Mouse (Mus musculus): ENCODE measurements at regions not wholly inside any gene's neighbourhood (a gene's known extent, or its start where the extent isn't known, plus 50 kb on each side); places are given as distances from the start of the nearest gene placed in this dataset.

DNA sequence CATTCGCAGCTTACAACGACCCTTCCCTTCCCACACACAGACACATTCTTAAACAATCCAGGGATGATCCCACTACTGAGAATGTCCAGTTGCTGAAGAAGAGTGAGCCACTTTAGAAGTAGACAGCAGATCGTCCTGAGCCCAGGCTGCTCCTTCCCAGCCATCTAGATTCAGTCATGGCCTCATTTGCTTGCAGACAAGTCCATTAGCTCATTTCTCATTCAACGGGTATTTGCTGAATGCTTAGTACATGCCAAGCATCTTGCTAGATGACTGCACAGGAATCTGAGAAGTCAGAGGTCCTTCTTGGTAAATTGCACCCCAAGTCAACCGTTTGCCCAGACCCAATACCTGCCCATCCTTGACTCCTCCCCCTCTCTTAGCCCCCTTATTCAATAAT lies 57.8 kb downstream of the Ier5 start:
- no peak for DNase-seq (ENCODE audit: extremely low spot score in 1 of 2, low spot score in 1 of 2)

DNA sequence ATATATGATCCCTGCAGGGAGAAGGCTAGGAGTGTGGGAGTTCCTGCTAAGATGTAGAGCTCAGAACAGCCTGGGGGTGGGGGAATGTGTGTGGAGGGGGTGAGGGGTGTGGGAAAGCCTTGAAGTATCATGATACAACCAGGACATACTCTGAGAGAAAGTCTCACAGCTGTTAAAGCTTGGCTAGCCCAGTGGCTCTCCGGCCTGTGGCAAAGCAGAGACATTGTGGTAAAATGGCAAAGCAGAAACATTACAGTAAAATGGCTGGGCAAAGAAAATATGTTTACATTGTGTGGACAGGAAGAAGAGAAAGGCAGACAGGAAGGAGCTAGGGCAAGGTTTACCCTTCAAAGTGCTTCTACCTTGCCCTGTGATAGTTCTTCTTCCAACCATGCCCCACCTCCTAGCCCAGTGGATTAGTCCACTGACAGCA lies 58.5 kb downstream of the Ier5 start:
- DNase-seq (ENCODE audit: extremely low spot score in 1 of 2, low spot score in 1 of 2), result no peak

DNA sequence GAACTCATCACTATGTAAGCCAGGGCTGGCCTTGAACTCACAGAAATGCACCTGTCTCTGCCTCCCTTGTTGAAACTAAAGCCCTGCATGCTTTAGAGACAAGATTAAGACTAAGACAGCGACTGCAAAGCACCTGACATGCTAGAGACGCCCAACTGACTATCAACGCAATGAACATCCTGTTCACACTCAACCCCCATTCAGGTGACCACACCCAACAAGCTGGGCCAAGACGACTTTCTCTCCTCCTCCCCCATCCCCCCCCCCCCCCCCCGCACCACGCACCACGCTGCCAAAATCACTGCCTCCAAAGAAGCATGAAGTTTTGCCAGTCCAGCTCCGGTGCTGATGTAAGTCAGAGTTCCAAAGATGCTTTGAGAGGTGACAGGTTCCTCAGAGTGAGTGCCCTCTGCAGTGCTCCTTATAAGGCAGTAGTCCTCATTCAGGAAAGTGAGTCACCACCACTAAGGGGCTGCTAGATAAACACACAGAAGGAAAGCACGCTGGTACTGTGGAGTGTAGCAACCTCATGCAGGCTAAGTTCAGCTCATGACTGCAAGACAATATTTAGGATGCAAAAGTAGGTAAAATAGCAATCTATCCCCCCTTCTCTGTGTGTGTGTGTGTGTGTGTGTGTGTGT lies 59.2 kb downstream of the Ier5 start:
- no peak for DNase-seq (ENCODE audit: extremely low spot score in 1 of 2, low spot score in 1 of 2)

DNA sequence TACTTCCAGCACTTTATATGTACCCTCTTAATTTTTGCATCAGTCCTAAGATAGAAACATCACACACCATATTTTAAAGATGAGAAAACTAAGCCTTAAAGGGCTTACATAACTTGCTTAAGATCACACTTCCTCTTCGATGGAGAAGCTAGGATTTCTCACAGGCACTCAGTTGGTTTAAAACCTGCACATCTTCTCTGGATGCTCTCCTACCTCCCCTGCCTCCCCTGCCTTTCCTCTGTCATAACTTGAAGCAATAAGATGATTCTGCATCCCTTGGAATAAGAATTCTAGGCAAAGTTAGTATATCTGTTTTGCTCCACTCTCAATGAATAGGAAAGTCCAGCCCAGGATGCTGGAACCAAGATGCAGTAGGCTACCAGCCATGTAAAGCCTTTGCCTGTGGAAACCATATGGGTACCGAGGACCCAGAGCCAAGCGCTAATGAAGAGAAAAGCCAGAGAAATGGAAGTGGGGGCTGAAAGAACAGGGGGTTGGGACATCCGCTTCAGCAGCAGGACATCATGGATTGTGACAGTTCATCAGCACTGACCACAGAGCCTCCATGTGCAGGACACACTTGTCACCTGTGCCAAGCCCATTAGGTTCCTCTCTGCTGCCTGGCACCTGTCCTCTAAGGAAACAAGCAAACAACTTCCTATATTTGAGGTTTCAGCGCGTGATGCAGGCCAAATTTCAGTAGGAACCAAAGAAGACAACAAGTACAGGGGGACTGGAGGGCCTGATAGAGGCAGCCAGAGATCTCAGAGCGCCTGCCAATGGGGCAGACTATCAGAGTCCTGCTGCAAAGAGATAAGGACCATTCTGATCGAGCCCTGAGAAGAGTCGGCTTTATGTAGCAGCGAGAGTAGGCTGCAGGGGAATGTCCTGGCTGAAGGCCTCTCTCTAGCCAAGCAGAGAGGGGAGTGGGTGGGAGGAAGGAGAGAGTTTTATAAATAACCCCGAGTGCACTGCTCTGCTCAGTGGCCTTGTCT lies 60.5 kb downstream of the Ier5 start:
- no peak for DNase-seq (ENCODE audit: extremely low spot score in 1 of 2, low spot score in 1 of 2)

DNA sequence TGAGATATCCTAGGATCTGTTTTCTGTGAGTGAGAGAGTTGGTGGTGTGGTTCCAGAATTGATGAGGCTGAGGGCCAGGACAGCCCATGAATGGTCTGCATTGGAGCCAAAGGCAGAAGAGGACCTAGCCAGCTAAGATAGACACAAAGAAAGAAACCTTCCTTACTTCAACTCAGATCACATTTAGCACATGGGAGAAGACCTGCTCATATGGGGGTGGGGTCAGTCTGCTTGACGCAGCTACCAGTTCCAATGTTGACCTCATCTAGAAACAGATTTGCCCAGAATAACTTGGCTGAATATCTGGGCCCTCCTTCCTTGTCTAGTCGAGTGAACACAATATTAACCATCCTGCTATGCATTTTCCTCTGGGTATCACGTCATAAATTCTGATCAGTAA lies 62.0 kb downstream of the Ier5 start:
- DNase-seq (ENCODE audit: extremely low spot score in 1 of 2, low spot score in 1 of 2), result no peak

DNA sequence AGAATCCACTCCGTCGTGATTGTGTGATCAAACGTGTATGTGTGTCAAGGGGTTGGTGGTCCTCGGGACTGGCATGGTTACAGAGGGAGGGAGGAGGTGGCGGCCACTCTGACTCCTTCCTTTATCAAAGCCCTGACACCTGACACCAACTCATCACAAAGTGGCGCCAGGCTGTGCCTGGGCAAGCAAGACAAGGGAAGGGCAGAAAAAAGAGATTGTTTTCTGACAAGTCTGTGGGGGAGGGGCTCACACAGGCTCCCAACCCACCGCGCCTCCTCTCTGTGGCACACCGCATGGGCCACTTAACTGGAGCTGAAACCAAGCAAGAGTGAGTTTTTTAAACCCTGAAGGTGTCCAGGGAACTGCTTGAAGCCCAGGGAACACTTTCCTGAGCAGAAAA lies 68.5 kb downstream of the Ier5 start:
- no peak for DNase-seq (ENCODE audit: extremely low spot score in 1 of 2, low spot score in 1 of 2)

DNA sequence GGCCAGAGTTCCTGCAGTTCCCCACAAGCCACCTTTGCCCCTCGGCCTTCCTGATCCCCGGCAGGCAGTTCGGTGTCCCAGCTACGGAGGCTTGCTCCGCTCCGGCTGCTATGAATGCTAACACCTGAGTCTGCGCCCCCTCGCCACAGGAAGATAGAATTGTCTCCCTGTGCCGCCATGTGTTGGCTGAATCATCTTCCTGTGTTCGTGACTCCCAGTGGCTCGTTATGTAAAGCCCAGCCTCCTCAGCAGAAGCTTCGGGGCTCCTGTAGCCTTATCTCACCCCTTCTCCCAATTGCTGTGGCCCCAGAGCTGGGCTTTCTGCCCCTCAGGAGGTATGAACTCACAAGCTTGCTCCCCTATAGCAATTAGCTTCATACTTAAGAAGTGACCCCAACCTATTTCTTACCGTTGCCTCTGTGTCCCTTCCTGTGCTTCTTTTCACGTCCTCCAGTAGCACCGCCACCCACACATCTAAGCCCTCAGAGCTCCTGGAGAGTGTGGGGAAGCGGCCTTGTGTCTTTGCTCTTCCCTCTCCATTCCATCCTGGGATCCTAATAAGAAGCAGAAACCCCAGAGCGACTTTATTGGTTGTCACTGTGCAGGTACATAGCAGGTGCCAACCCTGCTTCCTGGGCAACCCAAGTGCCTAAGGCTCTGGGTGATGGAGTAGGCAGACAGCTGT lies 70.1 kb downstream of the Ier5 start:
- DNase-seq (ENCODE audit: extremely low spot score in 1 of 2, low spot score in 1 of 2), result peak; percentile 81 to 91

DNA sequence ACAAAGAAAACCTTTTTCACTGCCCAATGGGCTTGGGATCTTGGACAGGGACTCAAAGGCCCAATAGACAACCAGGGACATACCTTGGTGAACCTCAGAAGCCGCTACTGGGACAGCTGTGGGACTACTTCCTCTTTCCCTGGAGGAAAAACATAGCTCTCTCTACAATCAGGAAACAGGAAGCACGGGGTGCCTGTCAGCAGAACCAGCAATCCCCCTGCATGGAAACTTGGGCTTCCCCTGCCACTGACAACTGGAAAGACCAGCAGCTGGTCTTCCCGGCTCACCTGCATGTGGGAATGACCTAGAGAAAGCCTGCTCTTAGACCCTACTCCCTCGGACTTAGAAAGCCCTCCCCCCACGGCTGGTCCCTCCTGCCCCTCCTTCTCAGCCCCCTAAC lies 70.7 kb downstream of the Ier5 start:
- DNase-seq (ENCODE audit: extremely low spot score in 1 of 2, low spot score in 1 of 2), result no peak

DNA sequence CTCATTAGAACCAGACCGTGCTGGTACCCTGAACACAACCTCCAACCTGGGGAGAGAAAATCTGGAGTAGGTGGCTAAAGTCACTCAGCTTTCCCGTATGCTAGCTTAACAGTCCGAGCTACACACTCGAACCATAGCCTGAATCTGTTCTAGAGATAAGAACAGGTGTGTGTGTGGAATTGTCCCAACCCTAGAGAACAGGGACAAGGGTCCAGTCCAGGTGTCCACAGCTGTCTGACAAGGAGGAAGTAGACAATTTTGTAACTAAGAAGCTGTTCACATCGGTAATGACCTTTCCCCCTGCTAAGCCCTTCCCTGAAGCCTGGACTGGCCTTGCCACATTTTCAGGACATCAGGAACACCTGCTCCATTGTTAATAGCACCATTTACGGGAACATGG lies 71.3 kb downstream of the Ier5 start:
- DNase-seq (ENCODE audit: extremely low spot score in 1 of 2, low spot score in 1 of 2), result no peak

DNA sequence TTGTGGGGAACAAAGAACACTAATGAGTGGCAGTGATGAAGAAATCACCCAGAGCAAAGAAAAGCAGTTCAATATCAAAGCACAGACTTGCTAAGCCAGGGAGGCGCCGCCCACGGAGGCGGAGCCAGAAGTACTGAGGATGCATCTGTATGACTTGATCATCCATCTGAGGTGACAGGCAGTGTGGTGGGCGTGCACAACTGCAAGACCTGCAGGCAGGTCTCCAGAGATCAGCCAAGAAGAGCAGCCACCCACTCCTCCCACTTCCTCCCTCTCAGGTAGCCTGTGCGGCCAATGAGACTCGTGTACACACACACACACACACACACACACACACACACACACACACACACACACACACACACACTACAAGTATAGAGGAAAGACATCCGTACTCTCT lies 71.9 kb downstream of the Ier5 start:
- peak in 1 of 2 experiments; percentile 80 for DNase-seq (ENCODE audit: extremely low spot score in 1 of 2, low spot score in 1 of 2)

DNA sequence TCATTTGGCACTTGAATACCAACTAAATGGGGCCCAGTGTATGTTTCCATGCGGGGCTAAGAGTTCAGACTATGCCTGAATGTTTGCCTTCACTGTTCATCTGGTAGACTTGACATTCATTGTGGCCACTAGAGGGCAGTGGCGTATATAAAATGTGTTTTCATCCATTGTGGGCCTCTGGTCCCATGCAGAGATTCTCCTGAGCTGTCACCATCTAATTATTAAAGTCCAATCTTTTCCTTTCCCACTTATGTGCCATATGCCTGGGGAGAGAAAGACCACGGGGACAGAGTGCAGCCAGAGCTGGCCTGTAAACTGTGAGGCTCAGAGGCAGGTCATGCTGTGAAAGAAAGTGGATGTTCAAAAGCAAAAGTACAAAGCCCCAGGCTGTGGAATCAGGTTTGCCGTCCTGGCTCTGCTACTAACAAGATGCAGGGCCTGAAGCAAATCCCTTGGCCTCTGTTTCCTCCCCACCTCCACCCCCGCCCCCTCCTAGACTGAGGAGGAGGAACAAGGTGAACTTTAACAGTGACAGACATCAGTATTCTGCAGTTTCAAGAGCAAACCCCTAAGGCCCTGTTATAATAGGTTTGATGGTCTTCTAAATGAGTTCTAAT lies 73.5 kb downstream of the Ier5 start:
- DNase-seq (ENCODE audit: extremely low spot score in 1 of 2, low spot score in 1 of 2), result peak; percentile 81 to 96

DNA sequence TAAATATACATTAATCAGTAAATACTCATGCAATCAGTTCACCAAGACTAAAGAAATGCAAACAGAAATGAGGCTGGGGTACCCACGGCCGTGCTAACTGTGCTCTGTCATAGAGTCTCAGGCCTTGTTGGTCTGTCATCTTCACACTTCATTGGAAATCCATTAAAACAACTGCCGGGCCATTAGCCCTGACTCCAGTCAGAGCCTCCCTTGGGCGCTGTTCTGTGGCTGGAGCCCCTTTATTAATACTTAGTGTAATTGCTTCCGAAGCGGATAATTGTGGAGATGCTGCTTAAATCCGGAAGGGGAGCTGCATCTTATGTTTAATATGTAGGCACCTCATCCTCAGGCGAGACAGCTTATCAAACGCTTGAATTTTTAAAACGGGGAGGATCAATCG lies 76.1 kb downstream of the Ier5 start:
- no peak for DNase-seq (ENCODE audit: extremely low spot score in 1 of 2, low spot score in 1 of 2)

DNA sequence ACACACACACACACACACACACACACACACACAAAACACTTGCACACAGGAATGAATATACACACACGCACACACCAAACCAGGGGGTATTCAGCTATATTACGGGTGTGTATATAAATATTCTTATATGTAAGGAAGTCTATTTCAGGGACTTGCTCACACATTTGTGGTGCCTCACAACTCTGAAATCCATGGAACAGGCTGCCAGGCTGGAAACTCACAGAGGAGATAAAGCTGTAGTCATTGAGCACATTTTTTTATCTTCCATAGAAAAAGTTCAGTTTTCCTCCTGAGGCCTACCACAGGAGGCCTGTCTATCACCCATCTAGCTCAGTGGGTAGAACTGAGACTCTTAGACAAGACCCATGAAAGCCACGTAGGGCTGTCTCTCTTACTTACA lies 83.8 kb downstream of the Ier5 start:
- DNase-seq (ENCODE audit: extremely low spot score in 1 of 2, low spot score in 1 of 2), result no peak

DNA sequence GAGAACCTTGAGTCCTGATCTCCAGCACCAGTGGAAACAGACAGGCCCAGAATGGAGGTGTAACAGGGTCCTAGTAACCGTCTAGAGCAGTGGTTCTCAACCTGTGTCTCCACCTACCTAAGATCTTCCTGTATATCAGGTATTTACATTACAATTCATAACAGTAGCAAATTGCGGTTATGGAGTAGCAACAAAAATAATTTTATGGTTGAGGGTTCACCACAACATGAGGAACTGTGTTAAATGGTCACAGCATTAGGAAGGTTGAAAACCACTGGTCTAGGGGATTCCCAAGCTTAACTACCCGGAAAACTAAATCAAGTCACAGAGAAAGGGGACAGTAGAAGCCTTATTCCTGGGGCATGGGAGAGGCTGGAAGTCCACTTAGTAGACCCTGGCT lies 84.5 kb downstream of the Ier5 start:
- DNase-seq (ENCODE audit: extremely low spot score in 1 of 2, low spot score in 1 of 2), result no peak

DNA sequence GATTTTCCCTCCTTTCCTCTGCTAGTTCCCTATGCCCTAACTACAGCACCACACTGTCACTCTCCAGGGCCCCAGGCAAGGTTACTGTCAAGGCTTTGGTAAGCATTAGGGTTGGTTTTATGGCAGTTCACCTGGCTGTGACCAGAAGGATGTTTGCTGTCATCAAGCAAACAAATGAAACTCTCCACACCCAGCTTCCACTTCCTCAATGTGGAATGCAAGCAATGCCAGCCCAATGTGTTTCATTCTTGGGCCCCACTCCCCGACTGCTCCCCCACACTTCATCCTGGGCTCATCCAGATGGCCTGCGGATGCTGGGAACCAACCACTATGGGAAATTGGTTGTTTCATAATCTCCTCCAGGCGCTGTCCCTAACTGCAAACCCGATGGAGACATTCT lies 85.7 kb downstream of the Ier5 start:
- DNase-seq (ENCODE audit: extremely low spot score in 1 of 2, low spot score in 1 of 2), result peak in 1 of 2 experiments; percentile 63

DNA sequence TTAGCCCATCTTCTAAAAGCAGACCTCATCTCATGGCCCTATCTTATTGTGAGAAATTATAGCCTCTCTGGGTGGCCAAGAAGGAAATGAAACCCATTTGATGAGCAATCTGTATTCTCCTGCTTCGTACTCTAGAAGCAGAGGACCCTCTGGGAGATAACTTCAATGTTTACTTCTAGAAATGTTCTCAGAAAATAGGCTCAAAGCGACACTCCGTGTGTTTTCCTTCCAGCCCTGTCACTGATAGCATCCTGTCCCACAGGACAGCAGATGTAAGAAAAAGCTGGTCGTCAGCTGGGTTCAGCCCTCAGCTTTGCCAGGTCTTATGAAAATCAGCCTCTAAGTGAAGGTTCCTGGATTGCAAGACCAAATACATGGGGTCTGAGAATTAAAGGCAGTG lies 86.1 kb downstream of the Ier5 start:
- no peak for DNase-seq (ENCODE audit: extremely low spot score in 1 of 2, low spot score in 1 of 2)

DNA sequence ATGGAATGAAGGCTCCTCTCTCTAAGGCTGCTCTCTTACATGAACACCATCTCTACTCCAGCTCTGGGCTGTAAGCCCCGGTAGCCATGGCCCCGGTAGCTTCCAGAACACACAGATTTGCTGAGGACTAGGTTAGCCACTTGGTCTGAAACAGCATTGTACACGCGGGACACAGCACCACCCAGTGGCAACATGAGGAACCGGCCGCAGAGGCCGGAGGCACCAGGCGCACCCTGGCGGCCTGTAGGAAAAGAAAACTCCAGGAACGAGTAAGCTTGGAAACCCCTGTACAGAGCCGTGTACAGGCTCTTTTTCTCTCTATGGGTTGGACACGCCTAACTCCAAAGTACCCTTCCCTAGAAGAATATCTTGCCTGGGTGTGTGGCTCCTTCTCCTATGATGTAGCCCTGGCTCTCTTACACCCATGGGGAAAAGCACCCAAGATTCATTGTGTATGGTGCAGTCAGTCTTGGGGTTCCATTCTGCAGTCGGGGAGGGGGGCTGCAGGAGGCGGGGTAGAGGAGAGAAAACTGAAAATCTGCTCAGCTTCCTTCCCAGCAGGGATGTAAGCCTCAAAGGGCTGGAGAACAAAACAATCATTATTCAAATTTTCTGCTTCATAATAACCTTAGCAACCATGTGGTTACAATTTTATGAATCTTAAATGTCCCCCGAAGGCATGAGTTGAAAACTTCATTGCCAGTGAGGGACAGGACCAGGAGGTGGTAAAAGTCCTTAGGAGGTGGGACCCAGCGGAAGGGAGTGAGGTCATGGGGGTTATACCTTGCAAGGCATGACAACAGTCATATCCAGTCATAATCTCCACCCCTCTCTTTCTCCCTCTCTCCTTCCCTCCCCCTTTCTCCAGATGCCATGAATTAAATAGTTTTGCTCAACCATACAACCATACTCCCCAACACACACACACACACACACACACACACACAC lies 92.6 kb downstream of the Ier5 start:
- peak; percentile 82 to 97 for DNase-seq (ENCODE audit: extremely low spot score in 1 of 2, low spot score in 1 of 2)

DNA sequence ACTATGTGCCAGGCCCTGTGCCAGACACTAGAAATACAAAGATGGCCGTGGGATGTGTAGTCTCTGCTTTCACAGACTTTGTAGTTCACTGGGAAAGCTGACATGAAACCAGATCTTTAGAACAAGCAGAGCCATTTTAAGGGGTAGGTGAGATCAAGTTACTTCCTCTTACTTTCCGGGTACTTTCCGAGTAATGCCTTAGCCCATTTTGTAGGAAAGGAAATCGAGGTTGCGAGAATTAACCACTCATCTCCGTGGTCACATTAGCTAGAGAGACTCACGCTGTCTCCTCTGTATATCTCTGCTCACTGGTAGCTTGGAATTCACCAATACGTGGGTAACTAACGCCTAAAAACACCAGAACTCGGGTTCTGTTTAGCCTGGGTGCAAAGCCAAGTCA lies 93.3 kb downstream of the Ier5 start:
- DNase-seq (ENCODE audit: extremely low spot score in 1 of 2, low spot score in 1 of 2), result no peak

DNA sequence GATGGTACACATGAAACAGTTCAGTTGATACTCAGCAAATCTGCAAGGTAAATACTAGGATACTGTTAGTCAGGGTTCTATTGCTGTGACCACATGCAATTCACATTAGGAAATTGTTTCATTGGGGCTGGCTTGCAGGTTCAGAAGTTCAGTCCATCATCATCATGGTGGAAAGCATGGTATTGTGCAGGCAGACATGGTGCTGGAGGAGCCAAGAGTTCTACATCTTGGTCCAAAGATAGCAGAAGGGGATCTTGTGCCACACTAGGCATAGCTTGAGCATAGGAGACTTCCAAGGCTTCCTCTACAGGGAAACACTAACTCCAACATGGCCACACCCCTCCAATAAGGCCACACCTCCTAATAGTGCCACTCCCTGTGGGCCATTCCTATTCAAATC lies 99.1 kb downstream of the Ier5 start:
- no peak for DNase-seq (ENCODE audit: extremely low spot score in 1 of 2, low spot score in 1 of 2)
